In genomic region chr17:71803456-71803855, GRCm38 (mm10) we compare ENCODE assay signal across 31 mouse cellular contexts. TPM values are rescaled to one million over a fixed set of nuclear protein-coding genes. Genes with fewer than 3 reads are reported as not detected.
DNase-seq lines count a peak whose midpoint lies in the region; ATAC-seq and TF ChIP-seq lines count a peak whose summit lies in the region.
"Had no signal": no experiment of that assay in that cellular context is flagged by ENCODE, and none has a peak within 500 bp of the region (broad histone marks: within the 10 kb centered on the region; RNA-seq: fewer than 3 reads in every experiment).

No protein-coding gene starts in this region.

- no peak overlapping the region for H3K27ac ChIP-seq in intestine, embryonic 14.5 days (ENCODE audit: low read depth)
- H3K27ac ChIP-seq in intestine, postnatal 0 days (ENCODE audit: low read depth, low read length), result no peak overlapping the region
- no peak overlapping the region for H3K27ac ChIP-seq in kidney, embryonic 16.5 days (ENCODE audit: low read length)
- H3K27ac ChIP-seq: embryonic facial prominence, embryonic 12.5 days; embryonic facial prominence, embryonic 15.5 days; gastrocnemius, adult 2 months; heart, embryonic 10.5 days; heart, embryonic 13.5 days; hindbrain, embryonic 14.5 days; hindbrain, postnatal 0 days had no signal

- H3K4me2 ChIP-seq in intestine, embryonic 14.5 days (ENCODE audit: low read length), result no peak overlapping the region
- H3K4me2 ChIP-seq in intestine, postnatal 0 days (replicated peaks; ENCODE audit: low read depth), result no peak overlapping the region
- no peak overlapping the region for H3K4me2 ChIP-seq in kidney, embryonic 16.5 days (replicated peaks; ENCODE audit: low read depth, low read length)
- H3K4me2 ChIP-seq: embryonic facial prominence, embryonic 12.5 days; embryonic facial prominence, embryonic 15.5 days; heart, embryonic 13.5 days; hindbrain, embryonic 14.5 days had no signal

- H3K9ac ChIP-seq in intestine, embryonic 14.5 days (ENCODE audit: low read length), result no peak overlapping the region
- H3K9ac ChIP-seq in intestine, postnatal 0 days (ENCODE audit: low read depth, low read length), result no peak overlapping the region
- H3K9ac ChIP-seq in kidney, embryonic 16.5 days (replicated peaks; ENCODE audit: low read length), result no peak overlapping the region
- H3K9ac ChIP-seq: embryonic facial prominence, embryonic 12.5 days; embryonic facial prominence, embryonic 15.5 days; forebrain, postnatal 0 days; heart, embryonic 13.5 days; hindbrain, embryonic 14.5 days had no signal

- H3K9me3 ChIP-seq in intestine, embryonic 14.5 days (ENCODE audit: control insufficient read depth, low read length), result no peaks in the 10 kb centered on the region
- no peaks in the 10 kb centered on the region for H3K9me3 ChIP-seq in intestine, postnatal 0 days (ENCODE audit: control insufficient read depth)
- no peaks in the 10 kb centered on the region for H3K9me3 ChIP-seq in kidney, embryonic 16.5 days (ENCODE audit: low read length)
- H3K9me3 ChIP-seq: embryonic facial prominence, embryonic 12.5 days; embryonic facial prominence, embryonic 15.5 days; heart, embryonic 10.5 days; heart, embryonic 13.5 days had no signal

- no peaks in the 10 kb centered on the region for H3K27me3 ChIP-seq in intestine, embryonic 14.5 days (replicated peaks; ENCODE audit: control insufficient read depth, insufficient read depth, low read length)
- no peaks in the 10 kb centered on the region for H3K27me3 ChIP-seq in intestine, postnatal 0 days (replicated peaks; ENCODE audit: control insufficient read depth, insufficient read depth, low read length)
- H3K27me3 ChIP-seq in kidney, embryonic 16.5 days (ENCODE audit: insufficient read depth, low read length), result no peaks in the 10 kb centered on the region
- H3K27me3 ChIP-seq: CH12.LX; embryonic facial prominence, embryonic 12.5 days; embryonic facial prominence, embryonic 15.5 days; heart, embryonic 13.5 days; Patski had no signal

- H3K36me3 ChIP-seq in intestine, embryonic 14.5 days (ENCODE audit: control insufficient read depth, insufficient read depth, low read length), result no peaks in the 10 kb centered on the region
- no peaks in the 10 kb centered on the region for H3K36me3 ChIP-seq in intestine, postnatal 0 days (ENCODE audit: control insufficient read depth, insufficient read depth)
- peaks cover 10% of the 10 kb centered on the region; the same call in 1 of the 2 replicates for H3K36me3 ChIP-seq in kidney, embryonic 16.5 days (ENCODE audit: insufficient read depth, low read length)
- H3K36me3 ChIP-seq: G1E had no signal

- peak; percentile 12 for DNase-seq in intestine, embryonic 14.5 days (ENCODE audit: low spot score)
- DNase-seq in kidney, adult 9 months, result peak; percentile 49
- DNase-seq in kidney, postnatal 14 days, result peak; percentile 28
- DNase-seq: adrenal gland, adult 2 months; adrenal gland, postnatal 14 days; B cell, adult 2 months; cerebellum, adult 11 months; cerebellum, adult 2 months; cerebellum, adult 9-11 months; cerebellum, postnatal 25 days; forebrain, postnatal 0 days; gastrocnemius, adult 2 months; gastrocnemius, postnatal 14 days; heart, adult 18-20 months; heart, postnatal 14 days; heart, postnatal 4 days had no signal

- no peak for ATAC-seq in intestine, embryonic 14.5 days (replicated peaks; ENCODE audit: low FRiP score, low TSS enrichment, low read depth)
- ATAC-seq in intestine, postnatal 0 days, result no peak
- no peak for ATAC-seq in kidney, embryonic 16.5 days (ENCODE audit: low FRiP score, low TSS enrichment)
- no peak for ATAC-seq in activated CD4-positive, CD25-positive, alpha-beta regulatory T cell, adult 4 months
- ATAC-seq: forebrain, embryonic 14.5 days; forebrain, postnatal 0 days; hindbrain, postnatal 0 days; Patski had no signal

- no peaks in the 10 kb centered on the region for H3K4me1 ChIP-seq in intestine, embryonic 14.5 days (replicated peaks; ENCODE audit: control insufficient read depth, insufficient read depth, low read length)
- H3K4me1 ChIP-seq in intestine, postnatal 0 days (replicated peaks; ENCODE audit: control insufficient read depth, insufficient read depth, low read length), result no peaks in the 10 kb centered on the region
- no peaks in the 10 kb centered on the region for H3K4me1 ChIP-seq in kidney, embryonic 16.5 days (ENCODE audit: insufficient read depth, low read length)
- H3K4me1 ChIP-seq: embryonic facial prominence, embryonic 12.5 days; embryonic facial prominence, embryonic 15.5 days; heart, embryonic 10.5 days; heart, embryonic 13.5 days had no signal

- H3K4me3 ChIP-seq in intestine, embryonic 14.5 days (ENCODE audit: low read depth, low read length), result no peak overlapping the region
- H3K4me3 ChIP-seq in intestine, postnatal 0 days (ENCODE audit: low read depth, low read length), result no peak overlapping the region
- no peak overlapping the region for H3K4me3 ChIP-seq in kidney, embryonic 16.5 days (ENCODE audit: low read length)
- H3K4me3 ChIP-seq: embryonic facial prominence, embryonic 12.5 days; embryonic facial prominence, embryonic 15.5 days; gastrocnemius, adult 2 months; heart, embryonic 10.5 days; heart, embryonic 13.5 days had no signal

- WGBS in intestine, embryonic 14.5 days, result 94% methylated on average over 6 of the region's 6 CpGs
- WGBS in intestine, postnatal 0 days, result 91% methylated on average over 6 of the region's 6 CpGs
- 51% methylated on average over 6 of the region's 6 CpGs for WGBS in kidney, embryonic 16.5 days

- no peak for TF ChIP-seq CTCF in intestine, postnatal 0 days (IDR thresholded peaks at IDR 0.05; ENCODE audit: low read depth)

RNA-seq across cellular contexts. Expression of gene Clip4, which starts 35.2 kb away (rescaled TPM):
- polyA plus RNA-seq in intestine, embryonic 14.5 days (2014; fragmentation: Nextera tagmentation; extraction: Ambion mirVana), result 4.7 and 5.1 TPM in 2 replicates
- polyA plus RNA-seq in intestine, postnatal 0 days (2015; fragmentation: Nextera tagmentation; extraction: Ambion mirVana), result 3.3 and 3.7 TPM in 2 replicates
- 4.7 and 4.9 TPM in 2 replicates for polyA plus RNA-seq in kidney, embryonic 16.5 days (2015; fragmentation: Nextera tagmentation; extraction: Ambion mirVana)
- polyA plus RNA-seq in activated CD4-positive, CD25-positive, alpha-beta regulatory T cell, adult 4 months (2017; shearing (Covaris generic)), result not detected
- polyA plus RNA-seq: G1E had no signal

RNA-seq across cellular contexts. Expression of gene Pcare, which starts 50.8 kb away (rescaled TPM):
- not detected in 2 replicates for polyA plus RNA-seq in intestine, embryonic 14.5 days (2014; fragmentation: Nextera tagmentation; extraction: Ambion mirVana)
- not detected in 2 replicates for polyA plus RNA-seq in intestine, postnatal 0 days (2015; fragmentation: Nextera tagmentation; extraction: Ambion mirVana)
- 0.04 TPM in 1 of 2 replicates, not detected in the other for polyA plus RNA-seq in kidney, embryonic 16.5 days (2015; fragmentation: Nextera tagmentation; extraction: Ambion mirVana)
- not detected for polyA plus RNA-seq in activated CD4-positive, CD25-positive, alpha-beta regulatory T cell, adult 4 months (2017; shearing (Covaris generic))
- polyA plus RNA-seq: adrenal gland, adult 2 months; cerebellum, adult 2 months; embryonic facial prominence, embryonic 12.5 days; embryonic facial prominence, embryonic 15.5 days; forebrain, embryonic 11.5 days; forebrain, embryonic 14.5 days; forebrain, postnatal 0 days; G1E; heart, embryonic 13.5 days; hindbrain, embryonic 11.5 days; hindbrain, embryonic 14.5 days; hindbrain, postnatal 0 days; Patski had no signal
